Mouse (Mus musculus) liver, embryonic 11.5 days (tissue): ENCODE results near the gene Sh3pxd2a. TPM values are rescaled to one million over a fixed set of nuclear protein-coding genes. Genes with fewer than 3 reads are reported as not detected.

ENCODE experiments used
- ATAC-seq: fragments of 200-750 bp; cut with Nextera tagmentation; replicated peaks from 2 replicates; pipeline ENCODE4 v1.8.0; 2017; ENCODE audit warnings: moderate number of reproducible peaks, mild to moderate bottlenecking, moderate TSS enrichment, moderate library complexity; ENCODE audit not compliant: low FRiP score
- DNase-seq: peaks from one replicate; pipeline ENCODE4 v3.0.0-alpha.2; 2017; ENCODE audit warnings: low spot score
- H3K27ac ChIP-seq: fragments of 300-500 bp; sonication (generic); 2 replicates; pipeline ENCODE4 v1.5.1; 2014; ENCODE audit warnings: mild to moderate bottlenecking, low read depth, low read length, control low read depth
- H3K27me3 ChIP-seq: fragments of 300-500 bp; sonication (generic); replicated peaks from 2 replicates; pipeline ENCODE4 v1.6.1; 2014; ENCODE audit warnings: low read length, mixed read lengths; ENCODE audit not compliant: control insufficient read depth, insufficient read depth
- H3K36me3 ChIP-seq: fragments of 300-500 bp; sonication (generic); 2 replicates; pipeline ENCODE4 v1.6.1; 2014; ENCODE audit warnings: mild to moderate bottlenecking, low read length, moderate library complexity, mixed read lengths; ENCODE audit not compliant: control insufficient read depth, insufficient read depth
- H3K4me1 ChIP-seq: fragments of 300-500 bp; sonication (generic); replicated peaks from 2 replicates; pipeline ENCODE4 v1.6.1; 2014; ENCODE audit warnings: low read length, mixed read lengths; ENCODE audit not compliant: control insufficient read depth, insufficient read depth
- H3K4me2 ChIP-seq: fragments of 300-500 bp; sonication (generic); 2 replicates; pipeline ENCODE4 v1.6.1; 2014; ENCODE audit warnings: mild to moderate bottlenecking, control low read depth, moderate library complexity
- H3K4me3 ChIP-seq: fragments of 300-500 bp; sonication (generic); 2 replicates; pipeline ENCODE4 v1.5.1; 2014; ENCODE audit warnings: low read depth, low read length, control low read depth
- H3K9ac ChIP-seq: fragments of 300-500 bp; sonication (generic); 2 replicates; pipeline ENCODE4 v1.6.1; 2014; ENCODE audit warnings: low read depth, low read length, control low read depth
- H3K9me3 ChIP-seq: fragments of 300-500 bp; sonication (generic); 2 replicates; pipeline ENCODE4 v1.6.1; 2016; ENCODE audit warnings: low read length, inconsistent platforms, mixed read lengths; ENCODE audit not compliant: control insufficient read depth
- whole genome bisulfite sequencing: fragments of 180-500 bp; shearing (Covaris S2); extraction: QIAGEN DNeasy Blood & Tissue Kit; methylation state at CpG from one replicate; pipeline ENCODE4 v1.1.7; 2014; 5-methylcytosine and 5-hydroxymethylcytosine counted together
- polyA plus RNA-seq: library from polyadenylated mRNA; unstranded; fragments of >200 nt; fragmentation: Nextera tagmentation; extraction: Ambion mirVana; gene quantifications from 2 replicates; pipeline ENCODE4 v1.2.1, GENCODE M21; 2014

Sh3pxd2a gene
- polyA plus RNA-seq, 1 experiment from 2014 or later = 3.6 TPM

DNA sequence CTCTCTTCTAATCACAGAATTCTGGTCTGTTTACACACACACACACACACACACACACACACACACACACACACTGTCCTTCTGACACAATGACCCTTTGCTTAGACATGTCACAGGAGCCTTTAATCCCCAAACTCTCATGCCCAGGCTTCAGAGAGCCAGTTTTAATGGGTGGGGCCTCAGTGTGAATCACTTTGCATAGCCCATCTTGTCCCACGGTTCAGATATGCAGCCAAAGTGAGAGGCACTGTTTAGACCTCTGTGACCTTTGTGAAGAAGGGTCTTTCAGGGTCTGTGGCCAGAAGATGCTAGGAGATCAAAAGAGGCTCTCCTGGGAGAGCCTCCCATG lies 148.3 kb downstream of the Sh3pxd2a start:
- no peak for DNase-seq
- WGBS = 36% methylated on average over 1 of the region's 1 CpGs
- Histone ChIP-seq H3K4me3 (no peak overlapping the region), H3K36me3 (no peaks in the 10 kb centered on the region), H3K27ac (no peak overlapping the region), H3K9ac (no peak overlapping the region), H3K4me2 (no peak overlapping the region), H3K9me3 (no peaks in the 10 kb centered on the region), H3K4me1 (peaks cover 42% of the 10 kb centered on the region), H3K27me3 (peaks cover 18% of the 10 kb centered on the region)
- no peak for ATAC-seq

- peaks cover 18% of the 10 kb centered on the region for H3K27me3 ChIP-seq
- H3K9ac ChIP-seq = peak overlapping the region; percentile 39; the same call in 1 of the 2 replicates
- no peak overlapping the region for H3K4me3 ChIP-seq
- DNase-seq (no peak), ATAC-seq (no peak)
- WGBS = 61% methylated on average over 14 of the region's 14 CpGs
- no peaks in the 10 kb centered on the region for H3K9me3 ChIP-seq
- H3K27ac ChIP-seq = peak overlapping the region; percentile 41; the same call in 1 of the 2 replicates
- no peaks in the 10 kb centered on the region for H3K36me3 ChIP-seq
- peak overlapping the region; percentile 70 for H3K4me2 ChIP-seq
- peaks cover 37% of the 10 kb centered on the region for H3K4me1 ChIP-seq
Measured at GRCm38 (mm10) chr19:47315091-47315916, 148.9 kb downstream of the Sh3pxd2a start.

- Histone ChIP-seq H3K4me2 (peak overlapping the region; percentile 70), H3K36me3 (no peaks in the 10 kb centered on the region; the same call in 1 of the 2 replicates), H3K27ac (peak overlapping the region; percentile 79), H3K4me3 (peak overlapping the region; percentile 49), H3K4me1 (peaks cover 32% of the 10 kb centered on the region), H3K9ac (peak overlapping the region; percentile 63), H3K27me3 (peaks cover 18% of the 10 kb centered on the region), H3K9me3 (no peaks in the 10 kb centered on the region)
- 12% methylated on average over 48 of the region's 49 CpGs for WGBS
- ATAC-seq (peak; percentile 26; the same call in 1 of the 2 replicates), DNase-seq (no peak)
Measured at GRCm38 (mm10) chr19:47314076-47314941, 149.9 kb downstream of the Sh3pxd2a start.

DNA sequence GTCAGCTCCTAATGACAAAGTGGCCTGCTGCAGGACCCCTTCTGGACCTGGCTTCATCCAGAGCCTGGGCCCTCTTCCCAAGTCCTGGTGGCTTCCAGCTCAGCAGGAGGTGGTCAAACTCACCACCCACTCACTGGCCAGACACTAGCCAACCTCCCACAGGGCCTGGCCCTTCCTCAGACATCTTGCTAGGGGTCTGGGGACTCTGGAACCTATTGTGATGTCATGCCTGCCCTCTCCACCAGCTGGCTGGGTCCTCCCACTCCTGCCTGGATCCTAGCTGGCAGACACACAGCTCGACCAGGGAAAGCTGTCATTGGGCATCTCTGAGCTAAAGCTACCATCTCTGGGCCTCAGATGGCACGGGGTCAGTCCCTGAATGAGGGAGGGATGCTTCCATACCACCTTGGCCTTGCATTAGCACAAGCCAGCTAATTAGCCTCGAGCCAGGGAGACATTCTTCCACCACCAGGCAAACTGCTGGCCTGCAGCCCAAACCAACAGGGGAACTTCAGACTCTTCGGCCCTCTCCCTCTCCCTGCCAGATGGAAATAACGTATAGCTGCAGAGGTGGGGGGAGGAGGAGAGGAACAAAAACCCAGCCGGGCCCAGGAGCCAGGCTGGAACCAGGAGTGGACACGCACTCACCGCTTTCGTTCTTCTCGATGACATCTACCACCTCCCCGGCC lies 150.7 kb downstream of the Sh3pxd2a start:
- Histone ChIP-seq H3K27ac (peak overlapping the region; percentile 79; the same call in 1 of the 2 replicates), H3K36me3 (no peaks in the 10 kb centered on the region; the same call in 1 of the 2 replicates), H3K27me3 (peaks cover 18% of the 10 kb centered on the region), H3K4me3 (peak overlapping the region; percentile 49), H3K9me3 (no peaks in the 10 kb centered on the region), H3K9ac (peak overlapping the region; percentile 63), H3K4me2 (peak overlapping the region; percentile 70), H3K4me1 (peaks cover 30% of the 10 kb centered on the region)
- no peak for ATAC-seq
- WGBS = 35% methylated on average over 11 of the region's 11 CpGs
- no peak for DNase-seq

DNA sequence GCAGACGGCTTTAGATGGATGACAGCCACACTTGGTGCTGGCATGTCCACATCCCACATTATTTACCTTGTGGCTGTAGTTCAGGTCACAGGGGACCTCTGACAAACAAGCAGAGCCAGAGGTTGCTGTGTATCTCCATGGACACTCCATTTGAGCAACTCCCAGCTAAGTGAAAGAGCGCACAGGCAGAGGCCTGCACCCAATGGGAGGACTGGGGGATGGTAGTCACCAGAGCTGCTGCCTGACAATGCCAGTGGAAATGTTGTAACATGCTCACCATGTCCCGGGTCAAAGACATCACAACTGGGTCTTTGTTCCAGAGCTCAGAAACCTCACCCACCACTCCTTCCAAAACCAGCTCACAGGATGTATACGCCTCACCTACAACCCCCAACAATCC lies 153.0 kb downstream of the Sh3pxd2a start:
- no peak for ATAC-seq
- WGBS = 73% methylated on average over 4 of the region's 4 CpGs
- no peak overlapping the region for H3K4me2 ChIP-seq
- no peaks in the 10 kb centered on the region; the same call in 1 of the 2 replicates for H3K36me3 ChIP-seq
- H3K4me3 ChIP-seq = no peak overlapping the region
- peaks cover 18% of the 10 kb centered on the region for H3K27me3 ChIP-seq
- peaks cover 24% of the 10 kb centered on the region for H3K4me1 ChIP-seq
- H3K9ac ChIP-seq = no peak overlapping the region
- H3K27ac ChIP-seq = no peak overlapping the region
- no peak for DNase-seq
- no peaks in the 10 kb centered on the region for H3K9me3 ChIP-seq

- no peaks in the 10 kb centered on the region for H3K9me3 ChIP-seq
- H3K4me3 ChIP-seq = no peak overlapping the region
- H3K4me2 ChIP-seq = no peak overlapping the region
- peaks cover 13% of the 10 kb centered on the region for H3K27me3 ChIP-seq
- no peaks in the 10 kb centered on the region; the same call in 1 of the 2 replicates for H3K36me3 ChIP-seq
- 88% methylated on average over 12 of the region's 12 CpGs for WGBS
- DNase-seq (no peak), ATAC-seq (no peak)
- H3K27ac ChIP-seq = no peak overlapping the region
- H3K9ac ChIP-seq = no peak overlapping the region
- H3K4me1 ChIP-seq = peaks cover 13% of the 10 kb centered on the region
Measured at GRCm38 (mm10) chr19:47309824-47310223, 154.4 kb downstream of the Sh3pxd2a start.

- WGBS = 83% methylated on average over 8 of the region's 8 CpGs
- H3K27ac ChIP-seq = no peak overlapping the region
- no peaks in the 10 kb centered on the region for H3K27me3 ChIP-seq
- peaks cover 10% of the 10 kb centered on the region for H3K4me1 ChIP-seq
- H3K4me2 ChIP-seq = no peak overlapping the region
- DNase-seq (no peak), ATAC-seq (no peak)
- no peaks in the 10 kb centered on the region; the same call in 1 of the 2 replicates for H3K36me3 ChIP-seq
- H3K4me3 ChIP-seq = no peak overlapping the region
- no peaks in the 10 kb centered on the region for H3K9me3 ChIP-seq
- no peak overlapping the region for H3K9ac ChIP-seq
Measured at GRCm38 (mm10) chr19:47306917-47307315, 157.3 kb downstream of the Sh3pxd2a start.
